Mouse (Mus musculus) G1E-ER4 (cell line): ENCODE data around the gene Sema3f. TPM values are rescaled to one million over a fixed set of nuclear protein-coding genes. Genes with fewer than 3 reads are reported as not detected.

Experiments used
- GATA1 ChIP-seq: IDR thresholded peaks from one replicate; pipeline ENCODE4 v1.8.0; 2012; ENCODE audit warnings: low read length, inconsistent platforms
- polyA plus RNA-seq: library from polyadenylated mRNA; stranded (reverse); fragments of >175 nt; gene quantifications from 2 replicates; pipeline ENCODE4 v1.2.3, GENCODE M21; 2012

Sema3f gene
- polyA plus RNA-seq, 1 experiment, result 0.05 TPM

DNA sequence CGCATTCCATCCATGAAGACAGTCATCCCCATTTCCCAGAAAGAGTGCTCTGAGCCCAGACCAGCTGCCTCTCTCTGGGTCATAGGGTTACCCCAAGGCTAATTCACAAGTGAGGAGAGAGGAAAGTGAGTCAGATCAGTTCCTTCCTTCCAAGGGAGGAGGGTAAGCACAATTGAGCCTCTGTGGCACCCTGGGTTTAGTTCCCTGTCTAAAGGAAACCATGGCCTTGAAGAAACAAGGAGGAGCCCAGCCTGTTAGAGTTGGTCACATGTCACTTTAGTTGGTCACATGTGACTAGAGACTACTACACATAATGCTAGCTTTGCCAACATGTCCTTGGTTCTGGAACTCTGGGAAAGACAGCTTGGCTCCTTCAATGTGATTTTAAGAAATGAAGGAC lies 14.5 kb upstream of the Sema3f start:
- no peak for TF ChIP-seq GATA1

DNA sequence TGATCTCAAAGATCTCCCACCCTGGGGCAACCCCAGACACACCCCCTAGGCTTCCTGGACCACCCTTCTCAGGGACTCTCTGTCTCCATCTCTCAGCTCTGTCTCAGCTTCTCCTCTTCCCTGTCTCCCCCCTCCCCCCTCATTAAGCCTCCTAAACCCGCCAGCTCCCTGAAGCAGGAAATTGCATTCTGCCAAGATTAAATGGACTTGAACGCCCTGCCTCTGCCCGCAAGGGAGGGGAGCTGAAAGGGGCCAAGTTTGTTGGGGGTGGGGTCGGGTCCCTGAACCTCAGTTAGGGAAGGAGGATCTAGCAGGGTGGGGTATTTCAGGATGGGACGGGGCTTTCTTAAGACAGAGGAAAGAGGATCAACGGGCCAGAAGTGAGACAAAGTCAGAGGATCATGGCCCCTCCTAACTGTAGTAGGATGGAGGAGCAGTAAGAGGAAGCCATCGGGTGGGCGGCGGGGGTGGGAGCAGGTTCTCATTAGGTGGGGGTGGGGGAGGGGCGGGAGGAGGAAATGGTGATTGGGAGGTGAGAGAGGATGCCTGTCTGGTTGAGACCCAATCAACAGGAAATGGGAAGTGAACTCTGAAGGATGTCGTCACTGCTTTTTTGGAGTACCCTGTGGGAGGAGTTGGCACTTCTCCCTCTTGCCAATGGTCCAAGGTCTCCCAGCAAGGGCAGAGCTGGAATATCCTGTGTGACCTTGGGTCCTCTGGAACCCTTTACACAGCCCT lies 13.7 kb upstream of the Sema3f start:
- no peak for TF ChIP-seq GATA1

DNA sequence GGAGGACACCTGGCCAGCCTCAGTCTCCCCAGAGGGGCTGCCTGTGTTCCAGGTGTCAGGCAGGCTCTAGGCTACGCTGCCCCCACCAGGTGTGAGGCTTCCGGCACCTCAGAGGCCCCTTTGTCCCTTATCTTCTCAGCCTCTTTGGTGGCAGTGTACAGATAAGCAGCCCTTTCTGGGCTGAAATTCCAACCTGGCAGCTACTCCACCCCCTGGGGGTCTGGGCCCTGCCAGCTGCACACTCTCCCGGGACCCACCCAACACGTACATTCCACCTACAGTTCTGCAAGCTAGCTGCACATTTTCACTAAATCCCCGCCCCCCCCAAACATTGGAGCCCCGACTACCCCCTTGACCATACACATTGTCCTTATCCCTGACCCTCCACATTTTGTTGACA lies 13.0 kb upstream of the Sema3f start:
- no peak for TF ChIP-seq GATA1

DNA sequence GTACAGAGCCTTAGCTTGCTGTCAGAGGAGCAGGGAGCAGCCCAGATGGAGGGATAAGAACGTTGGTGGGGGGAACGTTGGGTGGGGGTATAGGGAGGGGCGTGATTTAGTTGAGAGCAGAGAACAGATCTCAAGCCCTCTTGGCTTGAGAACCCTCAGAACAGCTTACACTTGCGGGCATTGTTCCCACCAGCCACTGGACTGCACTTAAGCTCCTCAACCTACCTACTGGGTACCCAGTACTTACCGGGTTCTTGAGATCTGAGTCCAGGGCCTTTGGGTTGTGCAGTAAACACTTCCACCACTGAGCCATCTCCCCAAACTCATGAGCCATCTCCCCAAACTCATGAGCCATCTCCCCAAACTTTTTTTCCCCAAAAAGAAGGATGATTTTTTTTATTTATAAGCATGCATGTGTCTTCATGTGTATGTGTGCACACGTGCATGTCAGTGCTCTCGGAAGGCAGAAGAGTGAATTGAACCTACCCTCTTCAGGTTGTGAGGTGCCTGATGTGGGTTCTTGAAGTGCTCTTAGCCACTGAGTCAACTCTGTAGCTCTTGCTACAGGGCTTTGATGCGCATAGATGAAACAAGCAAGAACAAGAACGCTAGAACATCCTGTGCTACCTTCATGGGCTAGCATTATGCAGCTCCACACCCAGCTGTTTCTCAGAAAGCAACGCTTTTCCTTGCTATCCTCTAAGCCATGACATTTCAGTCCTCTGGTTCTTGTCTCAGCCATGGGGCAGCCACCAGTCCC lies 8.7 kb upstream of the Sema3f start:
- TF ChIP-seq GATA1, result no peak

DNA sequence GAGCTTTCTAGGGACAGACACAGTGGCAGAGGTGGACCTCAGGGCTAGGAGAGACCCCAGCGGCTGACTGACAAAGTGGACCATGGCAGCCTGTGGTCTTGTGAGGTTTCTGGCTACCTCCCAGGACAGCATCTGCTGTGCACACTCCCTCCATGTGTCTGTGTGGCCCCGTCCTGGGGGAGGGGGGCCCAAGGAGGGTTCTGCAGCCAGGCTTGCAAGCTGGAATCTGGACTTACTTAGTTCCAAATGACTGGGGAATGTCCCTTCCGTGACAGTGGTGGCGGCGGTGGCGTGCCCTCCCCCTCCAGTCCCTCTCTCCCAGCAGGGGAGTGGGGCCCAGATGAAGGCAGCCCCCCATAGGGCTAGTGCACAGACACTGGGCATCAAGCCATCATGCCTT lies 6.7 kb upstream of the Sema3f start:
- no peak for TF ChIP-seq GATA1

DNA sequence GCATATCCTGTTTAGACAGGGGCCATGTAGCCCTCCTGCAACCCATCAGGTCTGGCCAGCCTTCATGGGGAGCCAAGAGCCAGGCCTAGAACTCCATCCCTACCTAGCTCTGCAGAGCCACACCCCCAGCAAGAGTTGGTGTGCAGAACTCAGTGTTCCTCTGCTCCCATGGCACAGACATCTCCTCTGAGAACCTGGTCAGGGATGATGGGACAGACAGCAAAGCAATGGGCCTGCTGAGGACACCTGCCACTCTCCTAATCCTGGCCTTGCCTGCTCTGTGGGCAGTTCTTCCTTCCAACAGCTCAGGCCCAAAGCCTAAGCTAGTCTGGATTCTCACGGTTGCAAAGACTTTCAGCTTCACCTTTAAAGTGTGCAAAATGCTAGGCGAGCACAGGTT lies 5.4 kb upstream of the Sema3f start:
- TF ChIP-seq GATA1, result no peak

DNA sequence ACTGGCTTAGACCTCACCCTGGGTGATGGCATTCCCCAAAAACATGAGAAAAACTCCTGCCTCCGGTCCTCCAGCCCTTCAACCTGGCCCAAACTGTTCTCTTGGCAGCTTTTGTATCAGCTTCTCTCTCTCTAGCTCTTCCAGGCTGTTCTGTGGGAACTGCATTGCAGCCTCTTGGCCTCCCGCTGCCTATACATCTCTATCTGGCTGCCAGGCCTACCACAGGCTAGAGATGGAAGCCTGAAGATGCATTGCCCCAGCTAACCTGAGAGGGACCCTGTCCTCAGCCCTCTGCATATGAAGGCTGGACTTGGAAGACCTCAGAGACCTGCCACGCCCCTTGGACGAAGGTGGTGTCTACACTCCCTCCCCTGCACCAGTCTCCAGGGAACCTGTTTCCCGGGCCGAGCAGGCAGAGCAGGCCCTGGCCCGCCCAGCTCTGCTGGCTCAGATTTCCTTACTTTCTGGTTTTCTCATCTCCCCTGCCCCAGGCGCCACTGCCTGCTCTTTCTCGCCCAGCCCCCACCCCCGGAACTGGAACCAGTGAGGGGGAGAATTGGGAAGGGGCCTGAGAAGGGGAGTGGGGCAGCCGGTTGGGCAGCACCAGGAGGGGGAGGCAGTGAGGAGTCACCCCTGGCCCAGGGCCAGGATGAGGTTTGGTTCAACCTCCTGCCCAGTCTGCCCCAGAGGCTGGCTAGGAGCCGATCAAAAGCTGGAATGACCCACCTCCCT lies 4.1 kb upstream of the Sema3f start:
- no peak for TF ChIP-seq GATA1

DNA sequence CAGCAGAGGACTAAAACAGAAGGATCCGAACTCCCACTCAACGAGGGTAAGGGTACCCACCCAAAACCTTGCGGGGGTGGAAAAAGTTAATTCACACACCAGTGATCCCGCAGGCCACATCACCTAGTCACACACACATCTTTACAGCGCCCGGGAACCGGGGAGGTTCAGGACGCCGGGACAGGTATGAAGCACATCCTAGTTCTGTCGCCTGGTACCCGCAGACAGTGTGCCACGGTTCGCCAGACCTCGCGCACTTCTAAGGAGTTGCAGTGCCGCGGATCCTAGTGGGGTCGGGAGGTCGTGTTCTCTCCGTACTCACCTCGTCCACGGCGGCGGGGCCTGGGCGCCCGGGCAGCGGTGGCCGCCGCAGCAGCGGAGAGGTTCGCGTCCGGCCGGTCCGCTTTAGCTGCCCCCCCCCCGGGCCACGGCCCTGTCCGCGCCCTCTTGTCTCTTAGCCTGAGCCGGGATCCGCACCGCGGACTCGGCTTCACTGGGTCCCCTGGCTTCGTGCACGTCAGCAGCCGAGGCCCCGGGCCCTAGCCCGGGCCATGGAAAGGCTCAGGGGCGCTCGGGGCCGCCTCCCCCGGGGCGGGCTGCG lies 1.1 kb downstream of the Sema3f start:
- no peak for TF ChIP-seq GATA1

DNA sequence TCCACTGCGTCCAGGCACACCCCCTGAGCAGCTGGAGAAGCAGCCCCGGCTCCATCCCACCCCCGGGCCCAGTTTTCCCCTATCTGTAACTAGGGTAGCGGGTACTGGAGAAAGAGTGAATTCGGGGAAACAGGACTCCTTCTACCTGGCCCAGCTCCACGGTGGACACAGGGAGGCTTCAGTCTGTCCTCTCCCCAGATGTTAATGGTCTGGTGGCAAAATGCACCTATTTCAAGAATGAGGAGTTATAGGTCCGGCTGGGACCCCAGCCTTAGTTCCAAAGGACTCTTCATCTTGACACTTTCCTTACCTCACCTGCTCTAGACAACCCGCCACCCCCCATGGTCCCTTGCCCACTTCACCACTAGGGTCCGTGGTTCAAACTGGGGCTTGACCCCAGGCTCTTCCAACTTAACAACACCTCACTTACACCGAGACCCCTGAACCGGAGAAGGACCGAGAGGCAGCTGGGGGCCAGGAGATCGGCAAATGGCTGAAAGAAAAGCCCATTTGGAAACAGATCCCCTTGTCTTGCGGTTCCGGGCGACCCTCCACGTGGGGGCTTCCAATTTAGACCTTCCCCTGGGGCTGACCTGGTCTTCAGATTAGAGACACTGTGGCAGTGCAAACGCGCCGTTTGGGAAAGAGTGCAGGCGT lies 1.7 kb downstream of the Sema3f start:
- no peak for TF ChIP-seq GATA1

DNA sequence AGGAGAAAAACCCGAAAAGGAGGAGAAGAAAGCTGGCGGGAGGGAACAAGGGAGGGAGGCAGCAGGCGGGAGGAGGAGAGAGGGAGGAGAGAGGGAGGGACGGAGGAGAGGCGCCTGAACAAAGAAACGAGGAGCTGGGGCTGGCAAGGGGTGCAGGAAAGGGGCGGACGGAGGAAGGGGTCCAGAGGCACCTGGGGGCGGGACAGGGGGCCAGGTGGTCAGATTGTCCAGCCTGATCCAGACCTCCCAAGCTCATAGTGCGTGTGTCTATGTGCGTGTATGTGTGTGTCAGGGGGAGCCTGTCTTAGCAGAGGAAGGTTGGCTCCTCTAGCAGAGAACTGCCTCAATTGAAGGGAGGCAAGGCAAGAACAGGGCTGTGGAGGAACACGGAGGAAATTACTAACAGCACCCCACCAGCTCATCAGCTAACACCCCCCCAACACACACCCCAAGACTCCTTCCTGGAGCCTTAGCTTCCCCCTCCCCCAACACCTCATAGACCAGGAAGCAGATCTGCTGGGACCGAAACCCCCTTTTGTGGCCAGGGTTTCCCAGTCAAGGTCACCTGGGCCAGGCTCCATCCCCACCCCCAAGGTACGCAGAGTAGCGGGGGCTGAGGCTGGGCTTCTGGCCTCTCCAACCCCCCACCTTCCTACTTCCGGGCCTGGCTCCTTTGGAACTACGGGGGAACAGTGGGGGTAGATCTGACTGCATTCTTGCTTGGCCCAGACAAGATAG lies 2.4 kb downstream of the Sema3f start:
- no peak for TF ChIP-seq GATA1

DNA sequence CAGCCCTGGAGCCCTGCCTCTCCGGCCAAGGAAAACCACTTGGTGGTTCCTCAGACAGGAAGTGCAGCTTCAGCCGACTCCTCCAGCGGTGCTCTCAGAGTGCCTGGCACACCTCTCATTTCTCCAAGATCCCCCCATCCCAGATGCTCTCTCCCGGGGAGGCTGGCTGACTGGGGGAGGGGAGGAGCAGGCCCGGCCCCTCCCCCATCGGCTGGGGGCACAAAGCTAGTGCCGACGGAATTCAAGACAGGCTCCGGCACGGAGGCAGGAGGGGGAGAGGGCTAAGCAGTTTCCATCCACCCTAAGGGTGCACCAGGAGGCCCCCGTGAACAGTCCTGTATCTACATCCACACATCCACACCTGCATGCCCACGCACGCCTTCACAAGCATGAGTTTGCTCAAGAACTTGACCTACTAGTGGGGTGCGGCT lies 3.5 kb downstream of the Sema3f start:
- TF ChIP-seq GATA1, result no peak

DNA sequence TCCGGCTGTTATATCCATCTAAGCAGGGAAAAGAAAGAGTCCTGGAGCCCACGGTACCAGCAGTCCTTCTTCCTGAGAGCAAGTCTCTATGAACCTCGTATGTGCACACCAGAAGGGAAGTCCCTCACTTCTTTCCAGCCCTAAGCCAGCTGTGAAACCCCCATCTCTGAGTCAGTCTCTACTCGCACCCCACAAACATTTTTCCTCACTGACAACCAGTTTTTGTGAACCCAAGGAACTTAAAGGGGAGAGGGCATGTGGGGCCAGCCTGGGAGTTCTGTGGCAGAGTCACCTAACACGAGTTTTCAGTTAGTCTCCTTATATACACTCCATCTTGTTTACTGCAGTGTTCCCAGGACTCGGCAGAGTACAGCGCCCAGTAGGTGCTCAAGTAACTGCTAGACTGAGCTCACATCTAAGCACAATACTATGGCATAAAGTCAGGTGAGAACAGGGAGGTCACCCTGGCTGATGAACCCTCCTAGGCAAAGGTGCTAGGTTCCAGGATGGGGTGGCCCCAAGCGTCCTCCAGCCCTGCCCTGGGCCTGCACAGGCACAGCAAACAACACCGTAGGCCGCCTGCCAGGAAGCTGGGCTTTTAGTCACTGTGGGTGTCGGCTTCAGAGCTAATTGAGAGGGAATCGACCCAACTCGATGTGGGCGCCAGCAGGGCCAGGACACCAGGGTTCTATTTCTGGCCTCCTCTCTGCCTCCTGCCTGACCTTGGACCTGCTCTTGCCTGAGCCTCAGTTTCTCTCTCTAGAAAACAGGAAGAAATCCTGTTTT lies 6.7 kb downstream of the Sema3f start:
- TF ChIP-seq GATA1, result no peak

DNA sequence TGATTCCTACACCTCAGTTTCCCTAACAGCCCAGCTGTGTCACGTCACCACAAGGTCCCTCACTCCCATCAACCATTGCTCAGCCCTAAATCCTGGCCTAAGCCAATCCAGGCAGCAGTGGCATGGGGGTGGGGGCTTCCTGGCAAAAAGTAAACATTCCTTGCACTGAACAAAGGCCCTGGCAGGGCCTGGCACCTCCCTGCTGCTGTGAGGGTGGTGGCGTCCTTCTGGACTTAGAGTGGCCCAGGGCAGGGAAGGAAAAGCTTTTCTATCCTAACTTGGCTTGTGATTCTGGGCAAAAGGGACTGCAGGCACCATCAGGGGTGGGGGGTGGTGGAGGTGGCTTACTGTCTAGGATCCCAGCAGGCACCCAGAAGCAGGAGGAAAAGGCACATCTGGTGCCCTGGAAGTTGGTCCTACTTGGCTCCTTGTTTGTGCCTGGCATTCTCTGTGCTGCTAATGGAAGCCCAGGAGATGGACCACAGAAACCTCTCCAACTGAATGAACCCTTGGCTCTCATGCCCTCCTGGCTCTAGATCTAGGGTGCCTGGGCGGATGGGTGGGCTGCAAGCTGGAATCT lies 7.6 kb downstream of the Sema3f start:
- no peak for TF ChIP-seq GATA1

DNA sequence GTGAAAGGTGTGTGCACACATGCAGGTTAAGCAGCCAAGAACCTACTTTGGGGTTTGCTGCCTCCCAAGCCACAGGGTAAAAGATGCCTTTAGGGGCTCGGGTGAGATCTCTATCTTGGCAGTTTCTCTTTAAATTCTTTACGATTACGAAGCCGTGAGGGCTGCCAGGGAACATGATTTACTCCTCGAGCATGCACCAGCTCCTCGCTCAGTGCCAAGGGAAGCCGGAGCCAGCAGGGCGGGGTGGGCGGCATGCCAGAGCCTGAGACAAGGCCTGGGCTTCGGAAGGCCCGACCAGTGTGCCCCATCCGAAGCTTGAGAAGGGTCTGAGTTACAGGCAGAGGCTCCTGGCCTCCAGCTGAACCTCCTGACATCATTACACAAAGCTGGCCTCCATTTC lies 8.7 kb downstream of the Sema3f start:
- no peak for TF ChIP-seq GATA1
